Mouse (Mus musculus) ES-Bruce4 (cell line): ENCODE measurements at regions not wholly inside any gene's neighbourhood (a gene's known extent, or its start where the extent isn't known, plus 50 kb on each side); places are given as distances from the start of the nearest gene placed in this dataset.

Experiments
- H3K27ac ChIP-seq: 2 replicates; pipeline ENCODE4 v1.5.1; 2012; ENCODE audit warnings: low read length, inconsistent platforms; ENCODE audit not compliant: insufficient read depth
- H3K27me3 ChIP-seq: 2 replicates; pipeline ENCODE4 v1.6.1; 2012; ENCODE audit warnings: mild to moderate bottlenecking, low read length, inconsistent platforms; ENCODE audit not compliant: control insufficient read depth, poor library complexity, insufficient read depth, severe bottlenecking
- H3K36me3 ChIP-seq: 2 replicates; pipeline ENCODE4 v1.6.1; 2012; ENCODE audit warnings: inconsistent platforms, mild to moderate bottlenecking, low read length, moderate library complexity; ENCODE audit not compliant: control insufficient read depth, poor library complexity, insufficient read depth, severe bottlenecking
- H3K4me1 ChIP-seq: one replicate; pipeline ENCODE4 v1.8.1; 2011; ENCODE audit warnings: low read length; ENCODE audit not compliant: control insufficient read depth, insufficient read depth
- H3K4me3 ChIP-seq: 2 replicates; pipeline ENCODE4 v1.5.1; 2011; ENCODE audit warnings: low read depth, mild to moderate bottlenecking, low read length
- H3K9ac ChIP-seq: 2 replicates; pipeline ENCODE4 v1.6.1; 2012; ENCODE audit warnings: low read depth, mild to moderate bottlenecking, inconsistent platforms; ENCODE audit not compliant: poor library complexity, severe bottlenecking
- H3K9me3 ChIP-seq: replicated peaks from 2 replicates; pipeline ENCODE4 v1.6.1; 2012; ENCODE audit warnings: mild to moderate bottlenecking, low read length, inconsistent platforms; ENCODE audit not compliant: control insufficient read depth, poor library complexity, insufficient read depth, severe bottlenecking
- CTCF ChIP-seq: IDR thresholded peaks from one replicate; pipeline ENCODE4 v1.8.1; 2011; ENCODE audit warnings: low read depth, low read length
- EP300 ChIP-seq: IDR thresholded peaks from 2 replicates; pipeline ENCODE4 v1.6.1; 2011; ENCODE audit warnings: low read depth, low read length; ENCODE audit not compliant: insufficient read depth
- POLR2A ChIP-seq: IDR thresholded peaks from one replicate; pipeline ENCODE4 v1.8.1; 2011; ENCODE audit warnings: low read length; ENCODE audit not compliant: insufficient read depth

DNA sequence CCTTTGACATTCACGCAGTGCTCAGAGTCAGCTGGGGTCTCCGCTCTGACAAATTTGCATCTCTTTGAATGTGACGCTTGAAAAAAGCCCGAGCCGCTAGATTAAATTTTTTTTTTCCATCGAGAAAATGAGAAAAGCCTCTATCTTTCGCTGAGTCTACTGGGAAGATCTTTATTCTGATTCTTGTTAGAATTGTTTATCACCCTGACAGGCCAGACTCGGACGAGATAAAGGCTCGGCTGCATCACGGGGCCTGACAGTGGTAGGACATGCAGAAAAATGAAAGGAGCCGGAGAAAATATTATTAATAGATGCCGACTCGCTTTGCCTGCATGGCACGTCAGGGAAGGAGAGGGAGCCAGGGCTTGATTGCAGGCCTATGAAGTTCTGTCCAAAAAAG lies 616.8 kb downstream of the Vrk1 start:
- no peak overlapping the region for H3K27ac ChIP-seq

DNA sequence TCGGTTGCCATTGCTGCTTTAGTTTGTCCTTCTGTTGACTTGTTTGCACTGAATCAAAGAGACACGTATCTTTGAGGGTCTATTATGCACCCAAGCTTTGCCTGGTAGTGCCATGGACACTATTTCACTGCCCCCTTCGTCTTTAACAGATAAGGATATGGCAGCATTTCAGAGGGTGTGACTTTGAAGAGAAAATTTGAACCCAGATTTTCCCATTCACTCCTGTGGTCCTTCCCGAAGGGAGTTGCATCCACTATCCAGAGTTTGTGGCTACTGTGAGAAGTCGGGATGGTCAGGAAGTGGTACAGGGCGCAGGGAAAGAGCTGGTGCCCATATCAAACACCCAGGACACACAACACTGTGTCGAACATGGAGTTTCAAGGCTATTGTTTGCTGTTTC lies 622.5 kb downstream of the Vrk1 start:
- H3K9ac ChIP-seq: no peak overlapping the region
- TF ChIP-seq EP300 (no peak), POLR2A (no peak), CTCF (no peak)
- H3K9me3 ChIP-seq: no peaks in the 10 kb centered on the region
- H3K27ac ChIP-seq: no peak overlapping the region
- H3K36me3 ChIP-seq: no peaks in the 10 kb centered on the region
- 0 out of 2 replicates have a peak, but pooled peaks cover 1% of the 10 kb centered on the region for H3K27me3 ChIP-seq
- H3K4me3 ChIP-seq: no peak overlapping the region
- no peaks in the 10 kb centered on the region for H3K4me1 ChIP-seq

More for the DNA sequence above, 616.8 kb downstream of the Vrk1 start:
- H3K36me3 ChIP-seq: no peaks in the 10 kb centered on the region
- no peak overlapping the region for H3K4me3 ChIP-seq
- H3K27me3 ChIP-seq: 0 out of 2 replicates have a peak, but pooled peaks cover 1% of the 10 kb centered on the region
- no peak overlapping the region for H3K9ac ChIP-seq
- no peaks in the 10 kb centered on the region for H3K4me1 ChIP-seq
- TF ChIP-seq CTCF (no peak), EP300 (no peak), POLR2A (no peak)
- no peaks in the 10 kb centered on the region for H3K9me3 ChIP-seq

DNA sequence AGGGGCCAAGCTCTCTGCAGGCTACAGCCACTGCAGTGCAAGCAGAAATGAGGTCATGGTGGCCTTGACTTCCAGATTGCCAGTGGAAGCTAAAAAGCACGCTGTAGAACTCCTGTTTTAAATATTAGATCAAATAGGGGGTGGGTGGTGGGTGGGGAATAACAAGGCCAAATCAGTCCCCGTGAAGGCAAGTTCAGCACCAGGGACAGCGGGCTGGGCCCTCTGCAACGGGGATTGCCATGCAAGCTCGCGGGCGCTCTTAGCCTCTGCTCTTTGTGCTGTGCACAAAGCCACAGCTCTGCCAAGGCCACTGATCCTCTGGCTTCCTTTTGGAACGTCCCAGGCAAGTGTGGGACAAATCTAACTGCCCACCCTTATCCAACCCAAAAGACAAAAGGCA lies 623.1 kb downstream of the Vrk1 start:
- no peaks in the 10 kb centered on the region for H3K36me3 ChIP-seq
- TF ChIP-seq EP300 (no peak), CTCF (no peak), POLR2A (no peak)
- no peak overlapping the region for H3K27ac ChIP-seq
- H3K9me3 ChIP-seq: no peaks in the 10 kb centered on the region
- H3K9ac ChIP-seq: no peak overlapping the region
- no peak overlapping the region for H3K4me3 ChIP-seq
- 0 out of 2 replicates have a peak, but pooled peaks cover 1% of the 10 kb centered on the region for H3K27me3 ChIP-seq
- H3K4me1 ChIP-seq: no peaks in the 10 kb centered on the region

DNA sequence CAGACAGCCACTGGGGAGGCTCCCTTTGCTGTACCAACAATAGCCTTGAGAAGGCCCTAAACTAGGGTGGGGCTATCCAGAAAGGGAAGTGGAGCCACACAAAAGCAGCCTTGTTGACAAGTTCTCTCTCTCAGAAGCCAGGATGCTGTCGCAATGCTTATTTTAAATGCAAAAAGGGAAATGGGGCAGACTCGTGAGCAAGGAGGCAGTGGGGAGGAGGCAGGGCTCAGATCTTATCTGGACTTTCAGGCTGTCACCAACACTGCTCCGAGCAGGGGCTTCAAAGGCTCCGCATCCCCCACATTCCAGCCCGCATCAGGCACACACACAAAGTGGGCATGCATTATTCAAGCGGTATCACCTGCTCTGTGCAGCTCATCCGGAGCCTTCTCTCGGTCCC lies 648.3 kb downstream of the Vrk1 start:
- no peaks in the 10 kb centered on the region for H3K4me1 ChIP-seq
- no peaks in the 10 kb centered on the region for H3K36me3 ChIP-seq
- no peak overlapping the region for H3K4me3 ChIP-seq
- H3K9me3 ChIP-seq: no peaks in the 10 kb centered on the region
- TF ChIP-seq POLR2A (no peak), CTCF (no peak), EP300 (0 out of 2 replicates have a peak, but pooled peaks have one; percentile 16)
- H3K27me3 ChIP-seq: no peaks in the 10 kb centered on the region
- H3K9ac ChIP-seq: no peak overlapping the region
- no peak overlapping the region for H3K27ac ChIP-seq

DNA sequence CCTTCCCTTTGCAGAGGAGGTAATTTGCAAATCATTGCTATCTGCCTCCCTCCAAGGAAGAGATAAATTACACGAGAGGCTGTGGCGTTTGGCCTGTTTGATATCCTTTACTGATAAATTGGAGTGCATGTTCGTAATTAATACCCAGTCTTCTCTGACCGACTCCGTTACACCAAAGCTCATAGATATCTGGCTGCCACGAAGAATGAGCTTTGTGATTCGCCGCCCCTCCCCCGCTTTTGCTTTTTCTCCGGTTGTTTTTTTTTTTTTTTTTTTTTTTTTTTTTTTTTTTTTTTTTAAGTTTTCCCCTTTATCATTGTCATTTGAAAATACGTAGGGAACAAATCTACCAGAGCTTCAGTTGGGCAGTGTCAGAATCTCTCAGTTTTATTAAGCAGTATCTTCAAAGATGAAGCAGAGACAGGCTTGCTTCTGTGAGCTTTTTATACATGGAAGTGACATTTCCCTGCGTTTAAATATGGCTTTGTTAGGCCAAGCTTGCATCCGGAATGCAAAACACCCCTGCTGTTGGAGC lies 663.3 kb downstream of the Vrk1 start:
- Histone ChIP-seq H3K27me3 (no peaks in the 10 kb centered on the region), H3K9ac (no peak overlapping the region), H3K9me3 (peaks cover 4% of the 10 kb centered on the region; the same call in 1 of the 2 replicates), H3K36me3 (no peaks in the 10 kb centered on the region), H3K27ac (no peak overlapping the region), H3K4me1 (no peaks in the 10 kb centered on the region), H3K4me3 (no peak overlapping the region)
- TF ChIP-seq POLR2A (no peak), EP300 (no peak), CTCF (no peak)

DNA sequence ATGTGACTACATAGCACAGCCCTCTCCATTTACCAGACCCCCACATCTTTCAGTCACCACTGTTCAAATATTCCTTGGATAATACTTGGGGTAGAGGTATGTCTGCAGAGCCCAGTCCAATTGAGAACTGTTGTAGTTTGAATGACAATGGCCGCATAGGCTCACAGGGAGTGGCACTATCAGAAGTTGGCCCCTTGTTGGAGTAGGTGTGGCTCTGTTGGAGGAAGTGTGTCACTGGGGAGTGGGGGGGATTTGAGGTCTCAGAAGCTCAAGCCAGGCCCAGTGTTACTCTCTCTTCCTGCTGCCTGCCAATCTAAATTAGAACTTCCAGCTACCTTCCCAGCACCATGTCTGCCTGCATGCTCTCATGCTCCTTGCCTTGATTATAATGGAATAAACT lies 664.7 kb downstream of the Vrk1 start:
- Histone ChIP-seq H3K9me3 (peaks cover 4% of the 10 kb centered on the region; the same call in 1 of the 2 replicates), H3K4me1 (no peaks in the 10 kb centered on the region), H3K27me3 (no peaks in the 10 kb centered on the region), H3K4me3 (no peak overlapping the region), H3K27ac (no peak overlapping the region), H3K36me3 (no peaks in the 10 kb centered on the region), H3K9ac (no peak overlapping the region)
- TF ChIP-seq POLR2A (no peak), EP300 (no peak), CTCF (no peak)
